ENCODE assay signal across 13 mouse cellular contexts in the genomic region with DNA sequence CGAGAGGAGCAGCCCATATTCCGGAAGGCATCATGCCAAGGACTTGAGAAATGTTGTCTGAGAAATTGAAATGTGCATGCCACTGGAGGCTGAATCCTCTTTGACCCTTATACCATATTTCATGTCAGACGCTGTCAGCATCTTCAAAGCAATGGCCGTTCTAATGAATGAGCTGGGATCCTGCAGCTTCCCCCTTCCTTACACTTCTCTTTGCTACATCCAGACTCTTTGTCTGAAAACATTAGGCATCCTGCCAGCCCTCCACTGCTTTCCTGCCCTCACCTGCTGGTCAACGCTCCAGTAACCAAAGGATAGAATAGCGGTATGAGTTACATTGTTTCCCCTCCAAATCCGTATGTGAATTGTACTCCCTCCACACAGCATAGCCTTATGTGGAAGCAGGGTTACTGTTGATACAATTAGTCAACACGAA. TPM values are rescaled to one million over a fixed set of nuclear protein-coding genes. Genes with fewer than 3 reads are reported as not detected.
DNase-seq lines count a peak whose midpoint lies in the region; ATAC-seq lines count a peak whose summit lies in the region.
"Had no signal": no experiment of that assay in that cellular context is flagged by ENCODE, and none has a peak within 500 bp of the region (broad histone marks: within the 10 kb centered on the region; RNA-seq: fewer than 3 reads in every experiment).

No protein-coding gene starts in this region.

- no peak for ATAC-seq in neural tube, embryonic 15.5 days (ENCODE audit: low FRiP score)
- no peak for ATAC-seq in hindbrain, embryonic 14.5 days (ENCODE audit: low FRiP score)
- ATAC-seq in neural tube, embryonic 13.5 days (ENCODE audit: low read depth) = no peak

- H3K4me3 ChIP-seq in neural tube, embryonic 15.5 days (replicated peaks) = no peak overlapping the region
- H3K4me3 ChIP-seq in hindbrain, embryonic 14.5 days (replicated peaks; ENCODE audit: low read length) = no peak overlapping the region
- no peak overlapping the region for H3K4me3 ChIP-seq in neural tube, embryonic 13.5 days
- H3K4me3 ChIP-seq: heart, adult 2 months; hindbrain, embryonic 15.5 days; limb, embryonic 13.5 days had no signal

- 12% methylated on average over 8 of the region's 8 CpGs for WGBS in neural tube, embryonic 15.5 days
- 36% methylated on average over 8 of the region's 8 CpGs for WGBS in hindbrain, embryonic 14.5 days
- 19% methylated on average over 8 of the region's 8 CpGs for WGBS in neural tube, embryonic 13.5 days

- H3K9ac ChIP-seq in neural tube, embryonic 15.5 days (replicated peaks) = no peak overlapping the region
- no peak overlapping the region for H3K9ac ChIP-seq in hindbrain, embryonic 14.5 days
- H3K9ac ChIP-seq in neural tube, embryonic 13.5 days = no peak overlapping the region
- H3K9ac ChIP-seq: hindbrain, embryonic 15.5 days; limb, embryonic 13.5 days had no signal

- H3K4me2 ChIP-seq in neural tube, embryonic 15.5 days = no peak overlapping the region
- H3K4me2 ChIP-seq in hindbrain, embryonic 14.5 days (replicated peaks) = no peak overlapping the region
- no peak overlapping the region for H3K4me2 ChIP-seq in neural tube, embryonic 13.5 days
- H3K4me2 ChIP-seq: hindbrain, embryonic 15.5 days; limb, embryonic 13.5 days had no signal

- H3K27me3 ChIP-seq in neural tube, embryonic 15.5 days (replicated peaks) = no peaks in the 10 kb centered on the region
- no peaks in the 10 kb centered on the region for H3K27me3 ChIP-seq in hindbrain, embryonic 14.5 days (ENCODE audit: control insufficient read depth, insufficient read depth, low read length)
- H3K27me3 ChIP-seq in neural tube, embryonic 13.5 days = no peaks in the 10 kb centered on the region
- H3K27me3 ChIP-seq: limb, embryonic 13.5 days had no signal

- H3K36me3 ChIP-seq in neural tube, embryonic 15.5 days = no peaks in the 10 kb centered on the region
- no peaks in the 10 kb centered on the region for H3K36me3 ChIP-seq in hindbrain, embryonic 14.5 days (replicated peaks; ENCODE audit: control insufficient read depth, insufficient read depth)
- H3K36me3 ChIP-seq in neural tube, embryonic 13.5 days = no peaks in the 10 kb centered on the region
- H3K36me3 ChIP-seq: hindbrain, embryonic 15.5 days; limb, embryonic 13.5 days had no signal

- H3K4me1 ChIP-seq in neural tube, embryonic 15.5 days = peaks cover 8% of the 10 kb centered on the region
- H3K4me1 ChIP-seq in hindbrain, embryonic 14.5 days (replicated peaks; ENCODE audit: control insufficient read depth, insufficient read depth, low read length) = peaks cover 11% of the 10 kb centered on the region
- H3K4me1 ChIP-seq in neural tube, embryonic 13.5 days (replicated peaks) = peaks cover 16% of the 10 kb centered on the region

- intact Hi-C loops in heart, postnatal 10 days (cut with DNase I) = no loop called here

- peak; percentile 63 for DNase-seq in heart, adult 11 months
- no peak for DNase-seq in heart, postnatal 10 days
- DNase-seq in neural tube, embryonic 10.5 days (ENCODE audit: extremely low spot score, low spot score) = peak; percentile 50
- DNase-seq in hindbrain, embryonic 14.5 days (ENCODE audit: low spot score) = no peak
- no peak for DNase-seq in spleen, postnatal 14 days (ENCODE audit: low spot score in 2 of 2)
- DNase-seq in spleen, postnatal 4 days (ENCODE audit: low spot score in 2 of 2) = no peak
- DNase-seq: cerebellum, adult 9-11 months; heart, adult 2 months had no signal

- H3K9me3 ChIP-seq in neural tube, embryonic 15.5 days (replicated peaks) = no peaks in the 10 kb centered on the region
- H3K9me3 ChIP-seq in hindbrain, embryonic 14.5 days (ENCODE audit: control insufficient read depth, low read length) = no peaks in the 10 kb centered on the region
- no peaks in the 10 kb centered on the region for H3K9me3 ChIP-seq in neural tube, embryonic 13.5 days
- H3K9me3 ChIP-seq: hindbrain, embryonic 15.5 days; limb, embryonic 13.5 days had no signal

- no peak overlapping the region for H3K27ac ChIP-seq in neural tube, embryonic 15.5 days (replicated peaks)
- H3K27ac ChIP-seq in hindbrain, embryonic 14.5 days = peak overlapping the region; percentile 51; the same call in 1 of the 2 replicates
- 0 out of 2 replicates have a peak overlapping the region, but pooled peaks have one; percentile 2 for H3K27ac ChIP-seq in neural tube, embryonic 13.5 days (replicated peaks)
- H3K27ac ChIP-seq: heart, adult 2 months; hindbrain, embryonic 15.5 days; limb, embryonic 13.5 days had no signal

RNA-seq across cellular contexts. Expression of a gene that starts 14.0 kb away (rescaled TPM):
- total RNA-seq in heart, postnatal 10 days (2021) = 10 to 100 TPM; 14.0 to 14.8 TPM
- polyA plus RNA-seq in neural tube, embryonic 15.5 days (2015; fragmentation: Nextera tagmentation; extraction: Ambion mirVana) = 14.6 and 16.3 TPM in 2 replicates
- polyA plus RNA-seq in hindbrain, embryonic 14.5 days (2014; fragmentation: Nextera tagmentation; extraction: Ambion mirVana) = 14.3 and 16.2 TPM in 2 replicates
- polyA plus RNA-seq in neural tube, embryonic 13.5 days (2015; fragmentation: Nextera tagmentation; extraction: Ambion mirVana) = 13.6 and 15.4 TPM in 2 replicates
- total RNA-seq: megakaryocyte progenitor cell, adult 5-6 weeks had no signal

Comparison
In these comparisons a context has a peak if more than half of its experiments do, and no peak if none do; other contexts are left out.
1. DNase-seq: peak in heart, adult 11 months (single experiment) and neural tube, embryonic 10.5 days (single experiment); none in heart, postnatal 10 days (0 of 2), hindbrain, embryonic 14.5 days (single experiment), spleen, postnatal 14 days (0 of 2) and spleen, postnatal 4 days (0 of 2).